Mouse (Mus musculus) Patski (cell line): ENCODE data around the gene Gm21976. TPM values are rescaled to one million over a fixed set of nuclear protein-coding genes. Genes with fewer than 3 reads are reported as not detected.

Source experiments
- ATAC-seq: fragments of 100-300 bp; one replicate; pipeline ENCODE4 v1.8.0; 2021
- CTCF ChIA-PET: fragments of 350-600 bp; sonication (Branson Sonifier 250); formaldehyde crosslinking; loops from one replicate; lab custom pipeline; 2022; ENCODE audit warnings: inconsistent platforms; lab: Charles Lee
- POLR2A ChIA-PET: fragments of 350-600 bp; sonication (Branson Sonifier 250); formaldehyde crosslinking; loops from one replicate; lab custom pipeline; 2022; ENCODE audit warnings: antibody characterized with exemption, inconsistent platforms; lab: Charles Lee
- DNase-seq: peaks from one replicate; pipeline ENCODE4 v3.0.0-alpha.2; 2011; ENCODE audit warnings: low read depth, low spot score
- H3K27me3 ChIP-seq: fragments of 371-371 bp; one replicate; pipeline ENCODE4 v1.5.1; 2021
- CTCF ChIP-seq: fragments of 100-300 bp; IDR thresholded peaks from one replicate; pipeline ENCODE4 v1.5.1; 2021
- in situ Hi-C: fragments of 300-500 bp; cut with MboI; formaldehyde crosslinking; loops from 3 replicates; pipeline ENCODE4 v1.11.1; 2018; ENCODE audit warnings: low pct_unique_long_range_greater_than_20kb, mixed read lengths
- polyA plus RNA-seq: library from polyadenylated mRNA; unstranded; gene quantifications from one replicate; pipeline ENCODE4 v1.2.3, GENCODE M21; 2021

Gene Gm21976
- not detected for polyA plus RNA-seq

- TF ChIP-seq CTCF: no peak
- POLR2A ChIA-PET: no interaction called here
- H3K27me3 ChIP-seq: no peaks in the 10 kb centered on the region
- CTCF ChIA-PET: interaction anchor here (1.6 to 1.7 kb wide), 2 partner anchors 10 to 19 kb away, joined by 3 to 5 read pairs; no protein-coding TSS in a partner anchor
- ATAC-seq (no peak), DNase-seq (no peak)
- in situ Hi-C loops: no loop called here
These were observed at the start of gene Gm21976 for GRCm38 (mm10) chr13:98279686-98280085. Gm21976 (plus strand) TSS chr13:98279887.

DNA sequence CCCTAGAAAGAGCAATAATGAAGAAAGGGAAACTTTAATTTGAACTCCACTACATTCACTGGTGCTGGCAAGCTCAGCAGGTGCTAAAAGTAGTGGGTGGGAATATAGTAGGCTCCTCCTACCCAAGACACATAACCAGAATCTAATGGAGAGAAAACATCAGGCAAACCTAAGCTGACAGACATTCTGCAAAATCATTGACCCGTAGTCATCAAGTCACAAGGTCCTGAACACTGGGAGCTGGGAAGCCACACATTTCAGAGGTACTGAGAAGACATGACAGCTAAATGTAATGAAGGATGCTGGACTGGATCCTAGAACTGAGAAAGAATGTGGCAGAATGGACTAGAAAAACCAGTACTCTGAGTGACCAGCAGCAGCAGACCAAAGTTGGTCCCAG is 49.2 kb upstream of the Gm21976 start:
- ATAC-seq: no peak
- POLR2A ChIA-PET: no interaction called here

GRCm38 (mm10) chr13:98235451-98235850 is 44.2 kb upstream of the Gm21976 start:
- ChIA-PET POLR2A (no interaction called here), CTCF (no interaction called here)
- no peaks in the 10 kb centered on the region for H3K27me3 ChIP-seq
- ATAC-seq (no peak), DNase-seq (no peak)
- TF ChIP-seq CTCF: no peak
- in situ Hi-C loops: loop anchor here (10.0 kb wide), 1 partner anchor 281 kb away; no protein-coding TSS in a partner anchor

More for the DNA sequence above, 49.2 kb upstream of the Gm21976 start:
- no peak for DNase-seq
- no peak for TF ChIP-seq CTCF
- CTCF ChIA-PET: interaction anchor here (1.0 to 1.6 kb wide), 2 partner anchors 10 to 17 kb away, joined by 3 to 10 read pairs; no protein-coding TSS in a partner anchor
- in situ Hi-C loops: loop anchor here (5.0 to 10.0 kb wide), 2 partner anchors 188 to 276 kb away; no protein-coding TSS in a partner anchor
- H3K27me3 ChIP-seq: no peaks in the 10 kb centered on the region

DNA sequence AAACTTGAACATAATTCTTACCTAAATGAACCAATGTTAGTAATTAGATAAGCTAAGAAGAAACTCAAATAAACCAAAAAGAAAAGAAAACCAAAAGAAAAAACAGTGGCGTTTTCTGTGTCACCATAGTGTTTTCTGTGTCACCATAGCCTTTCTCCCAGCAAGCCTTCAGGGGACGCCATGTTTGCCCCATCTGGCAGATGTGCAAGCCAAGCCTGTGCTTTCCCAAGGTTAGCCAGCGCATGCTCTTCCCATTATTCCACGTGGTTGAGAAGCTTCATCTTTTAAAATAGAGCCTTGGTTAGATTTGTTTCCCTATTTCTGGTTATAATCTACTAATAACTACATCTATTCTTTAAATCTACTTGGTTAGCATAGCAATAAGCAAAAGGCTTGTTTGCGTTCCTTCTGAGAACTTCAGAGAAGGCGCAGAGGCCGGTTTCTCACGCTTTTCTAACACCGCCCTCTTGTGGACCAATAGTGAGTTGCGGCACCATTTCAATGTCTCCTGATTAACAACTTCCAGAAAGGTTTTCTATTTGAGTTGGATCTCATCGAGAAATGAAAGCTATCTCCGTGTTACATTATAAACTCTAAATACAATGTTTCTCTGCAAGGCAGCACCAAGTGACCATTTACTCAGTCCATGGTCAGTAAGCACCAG is 39.6 kb upstream of the Gm21976 start:
- DNase-seq: no peak
- H3K27me3 ChIP-seq: no peaks in the 10 kb centered on the region
- no peak for ATAC-seq
- CTCF ChIA-PET: interaction anchor here (0.7 to 2.4 kb wide), 14 partner anchors 9 to 239 kb away, joined by 3 to 33 read pairs (median 4); partner anchors contain the start of gene Arhgef28
- POLR2A ChIA-PET: no interaction called here
- TF ChIP-seq CTCF: peak; percentile 90
- in situ Hi-C loops: loop anchor here (5.0 to 10.0 kb wide), 2 partner anchors 285 to 1008 kb away; no protein-coding TSS in a partner anchor

- in situ Hi-C loops: loop anchor here (5.0 kb wide), 1 partner anchor 1009 kb away; no protein-coding TSS in a partner anchor
- no peak for DNase-seq
- no peak for TF ChIP-seq CTCF
- POLR2A ChIA-PET: no interaction called here
- ATAC-seq: no peak
- no peaks in the 10 kb centered on the region for H3K27me3 ChIP-seq
- CTCF ChIA-PET: interaction anchor here (0.9 to 2.4 kb wide), 6 partner anchors 12 to 211 kb away, joined by 3 to 33 read pairs (median 8); partner anchors contain the start of gene Arhgef28
These were observed 38.0 kb upstream of the Gm21976 start for GRCm38 (mm10) chr13:98241531-98242282.

DNA sequence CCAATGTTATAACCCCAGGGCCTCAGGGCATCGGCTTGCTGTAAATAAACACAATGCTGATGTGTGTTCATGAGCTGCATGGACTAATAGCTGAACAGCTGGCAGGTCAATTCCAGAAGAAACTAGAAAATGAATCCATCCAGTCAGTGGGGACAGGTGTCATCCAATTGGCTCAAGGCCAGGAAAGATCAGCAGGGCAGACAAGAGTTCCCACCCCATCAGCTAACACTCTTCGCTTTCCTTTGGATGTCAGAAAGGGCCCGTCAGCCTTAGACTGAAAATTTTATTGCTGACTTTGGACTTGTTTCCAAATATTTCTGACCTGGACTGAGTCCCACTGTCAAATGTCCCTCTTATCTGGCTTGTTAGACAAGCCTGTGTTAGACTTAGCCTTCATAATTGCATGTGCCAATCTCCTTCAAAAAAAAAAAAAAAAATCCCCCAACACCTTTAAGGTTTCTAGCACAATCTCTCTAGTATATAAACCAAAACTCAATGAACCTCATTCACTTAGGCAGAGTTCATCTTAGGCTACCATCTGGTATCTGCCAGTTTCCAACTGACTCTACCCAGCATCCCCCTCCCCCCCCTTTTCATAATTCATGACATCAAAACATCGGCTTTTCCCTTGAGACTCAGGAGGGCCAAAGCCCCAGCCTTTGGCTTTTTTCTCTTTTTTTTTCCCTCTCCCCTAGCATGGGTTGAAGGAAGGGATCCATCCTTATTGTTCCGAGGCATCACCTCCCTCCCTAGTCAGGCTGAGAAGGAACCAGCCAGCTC is 34.9 kb upstream of the Gm21976 start:
- in situ Hi-C loops: loop anchor here (5.0 kb wide), 1 partner anchor 1012 kb away; no protein-coding TSS in a partner anchor
- TF ChIP-seq CTCF: no peak
- ChIA-PET POLR2A (no interaction called here), CTCF (interaction anchor here (1.5 to 2.3 kb wide), 2 partner anchors 10 to 214 kb away, joined by 4 to 6 read pairs; no protein-coding TSS in a partner anchor)
- DNase-seq: no peak
- H3K27me3 ChIP-seq: no peaks in the 10 kb centered on the region
- no peak for ATAC-seq

- ATAC-seq: no peak
- ChIA-PET POLR2A (no interaction called here), CTCF (no interaction called here)
- TF ChIP-seq CTCF: no peak
- in situ Hi-C loops: no loop called here
- no peak for DNase-seq
- no peaks in the 10 kb centered on the region for H3K27me3 ChIP-seq
These were observed 34.3 kb upstream of the Gm21976 start for GRCm38 (mm10) chr13:98245386-98245785.

- no peak for TF ChIP-seq CTCF
- POLR2A ChIA-PET: no interaction called here
- CTCF ChIA-PET: interaction anchor here (1.4 to 2.2 kb wide), 2 partner anchors 9 to 218 kb away, joined by 6 read pairs; no protein-coding TSS in a partner anchor
- no peak for DNase-seq
- H3K27me3 ChIP-seq: no peaks in the 10 kb centered on the region
- in situ Hi-C loops: no loop called here
- ATAC-seq: no peak
These were observed 30.1 kb upstream of the Gm21976 start for GRCm38 (mm10) chr13:98249594-98249993.

DNA sequence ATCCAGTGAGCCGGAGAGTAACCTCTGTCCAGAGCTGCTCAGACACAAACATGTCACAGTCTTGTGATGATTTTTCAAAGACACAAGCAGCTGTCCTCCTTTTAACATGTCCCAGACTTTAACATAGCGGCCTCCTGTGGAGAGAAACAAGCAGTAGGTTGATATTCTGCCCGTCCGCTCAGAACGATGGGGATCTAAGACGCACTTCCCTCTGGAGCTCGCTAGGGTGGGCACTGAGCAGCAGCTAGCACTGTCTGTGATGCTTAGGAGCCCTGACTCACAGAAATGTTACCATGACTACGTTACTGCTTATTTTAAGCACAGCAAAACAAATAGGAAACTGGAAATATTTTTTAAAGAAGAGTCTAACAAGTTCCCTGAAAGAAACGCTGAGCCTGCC is 24.8 kb upstream of the Gm21976 start:
- CTCF ChIA-PET: interaction anchor here (0.8 to 2.0 kb wide), 5 partner anchors 11 to 316 kb away, joined by 3 to 9 read pairs (median 3); no protein-coding TSS in a partner anchor
- ATAC-seq (no peak), DNase-seq (no peak)
- POLR2A ChIA-PET: no interaction called here
- peak; percentile 58 for TF ChIP-seq CTCF
- no peaks in the 10 kb centered on the region for H3K27me3 ChIP-seq
- in situ Hi-C loops: no loop called here
